Mouse (Mus musculus) MEL (cell line): ENCODE results near the gene Smim15. TPM values are rescaled to one million over a fixed set of nuclear protein-coding genes. Genes with fewer than 3 reads are reported as not detected.
A peak's percentile ranks its signal among the peaks of the same experiment; 100 is the strongest.

Source experiments
- DNase-seq: peaks from one replicate; pipeline ENCODE4 v3.0.0; 2011; ENCODE audit warnings: low read depth, low spot score
- H3K27ac ChIP-seq: 2 replicates; pipeline ENCODE4 v1.5.1; 2012; ENCODE audit warnings: low read depth, mild to moderate bottlenecking, control low read depth, low read length, moderate library complexity; ENCODE audit not compliant: control insufficient read depth
- H3K27me3 ChIP-seq, 2 experiments: fragments of 150-350 bp in 1 of 2; sonication (generic) in 1 of 2; 2 replicates each; pipeline ENCODE4 v1.6.1; 2012; ENCODE audit warnings: low read length in 2 of 2, mild to moderate bottlenecking in 2 of 2, improper control_type of control experiment in 1 of 2, moderate library complexity in 1 of 2; ENCODE audit not compliant: insufficient read depth in 2 of 2, control insufficient read depth in 1 of 2
- H3K36me3 ChIP-seq, 2 experiments: 2 replicates each; pipeline ENCODE4 v1.6.1; 2012 to 2014; ENCODE audit warnings: low read length in 2 of 2, improper control_type of control experiment in 1 of 2, inconsistent platforms in 1 of 2, mild to moderate bottlenecking in 1 of 2; ENCODE audit not compliant: insufficient read depth in 2 of 2, control insufficient read depth in 1 of 2
- H3K4me1 ChIP-seq, 2 experiments: fragments of 150-350 bp in 1 of 2; sonication (generic) in 1 of 2; 2 replicates each; pipeline ENCODE4 v1.6.1; 2012; ENCODE audit warnings: low read length in 2 of 2, improper control_type of control experiment in 1 of 2, mild to moderate bottlenecking in 1 of 2; ENCODE audit not compliant: insufficient read depth in 2 of 2, control insufficient read depth in 1 of 2
- H3K4me3 ChIP-seq, 2 experiments: fragments of 150-350 bp in 1 of 2; sonication (generic) in 1 of 2; 2 replicates each; pipeline ENCODE4 v1.5.1; 2012; ENCODE audit warnings: low read depth in 2 of 2, low read length in 2 of 2, mild to moderate bottlenecking in 2 of 2, moderate library complexity in 2 of 2, control low read depth in 1 of 2, improper control_type of control experiment in 1 of 2; ENCODE audit not compliant: control insufficient read depth in 1 of 2, insufficient read depth in 1 of 2
- H3K79me2 ChIP-seq: 2 replicates; pipeline ENCODE4 v1.6.1; 2012; ENCODE audit warnings: mild to moderate bottlenecking, low read length, moderate library complexity; ENCODE audit not compliant: control insufficient read depth, poor library complexity, insufficient read depth
- H3K9ac ChIP-seq: 2 replicates; pipeline ENCODE4 v1.6.1; 2012; ENCODE audit warnings: low read depth, mild to moderate bottlenecking, control low read depth, low read length, moderate library complexity; ENCODE audit not compliant: control insufficient read depth, poor library complexity, severe bottlenecking
- H3K9me3 ChIP-seq: fragments of 150-350 bp; sonication (generic); replicated peaks from 2 replicates; pipeline ENCODE4 v1.6.1; 2012; ENCODE audit warnings: mild to moderate bottlenecking, low read length, improper control_type of control experiment, moderate library complexity; ENCODE audit not compliant: insufficient read depth
- BHLHE40 ChIP-seq: IDR thresholded peaks from 2 replicates; pipeline ENCODE4 v1.6.1; 2012; ENCODE audit warnings: low read depth, mild to moderate bottlenecking, inconsistent platforms, low read length, improper control_type of control experiment, borderline replicate concordance
- CHD1 ChIP-seq: IDR thresholded peaks from 2 replicates; pipeline ENCODE4 v1.6.1; 2012; ENCODE audit warnings: low read depth, mild to moderate bottlenecking, inconsistent platforms, low read length, improper control_type of control experiment
- CTCF ChIP-seq, 3 experiments: IDR thresholded peaks in 2 of 3; conservative IDR thresholded peaks in 1 of 3; 2 replicates each; pipeline ENCODE4 v1.5.1; 2011 to 2012; ENCODE audit warnings: low read length in 3 of 3, low read depth in 2 of 3, mild to moderate bottlenecking in 2 of 3, improper control_type of control experiment in 1 of 3, inconsistent platforms in 1 of 3, mixed read lengths in 1 of 3, moderate library complexity in 1 of 3; ENCODE audit not compliant: control insufficient read depth in 1 of 3, insufficient read depth in 1 of 3, poor library complexity in 1 of 3, severe bottlenecking in 1 of 3
- E2F4 ChIP-seq: IDR thresholded peaks from 2 replicates; pipeline ENCODE4 v1.6.1; 2011; ENCODE audit warnings: low read depth, low read length, improper control_type of control experiment, borderline replicate concordance
- EP300 ChIP-seq, 2 experiments: IDR thresholded peaks; 2 replicates each; pipeline ENCODE4 v1.6.1; 2011; ENCODE audit warnings: improper control_type of control experiment in 2 of 2, low read length in 2 of 2, low read depth in 1 of 2, mild to moderate bottlenecking in 1 of 2
- ETS1 ChIP-seq: IDR thresholded peaks from 2 replicates; pipeline ENCODE4 v1.6.1; 2012; ENCODE audit warnings: low read depth, mild to moderate bottlenecking, inconsistent platforms, low read length, improper control_type of control experiment, moderate library complexity
- GABPA ChIP-seq: IDR thresholded peaks from 2 replicates; pipeline ENCODE4 v1.6.1; 2012; ENCODE audit warnings: low read depth, mild to moderate bottlenecking, inconsistent platforms, low read length, improper control_type of control experiment, moderate library complexity
- GATA1 ChIP-seq: IDR thresholded peaks from 2 replicates; pipeline ENCODE4 v1.6.1; 2011; ENCODE audit warnings: low read depth, low read length, improper control_type of control experiment
- HCFC1 ChIP-seq: IDR thresholded peaks from 2 replicates; pipeline ENCODE4 v1.6.1; 2012; ENCODE audit warnings: low read depth, mild to moderate bottlenecking, inconsistent platforms, low read length, improper control_type of control experiment, moderate library complexity
- JUND ChIP-seq: IDR thresholded peaks from 2 replicates; pipeline ENCODE4 v1.6.1; 2011; ENCODE audit warnings: low read depth, mild to moderate bottlenecking, improper control_type of control experiment, low read length
- KAT2A ChIP-seq: conservative IDR thresholded peaks from 2 replicates; pipeline ENCODE4 v1.6.1; 2012; ENCODE audit warnings: low read depth, low read length, improper control_type of control experiment, inconsistent platforms
- MAFK ChIP-seq: IDR thresholded peaks from 2 replicates; pipeline ENCODE4 v1.6.1; 2011; ENCODE audit warnings: low read depth, mild to moderate bottlenecking, low read length, improper control_type of control experiment, borderline replicate concordance
- MAX ChIP-seq: IDR thresholded peaks from 2 replicates; pipeline ENCODE4 v1.6.1; 2011; ENCODE audit warnings: low read length, improper control_type of control experiment
- MAZ ChIP-seq: IDR thresholded peaks from 2 replicates; pipeline ENCODE4 v1.6.1; 2012; ENCODE audit warnings: low read depth, mild to moderate bottlenecking, inconsistent platforms, low read length, improper control_type of control experiment
- MEF2A ChIP-seq: IDR thresholded peaks from 2 replicates; pipeline ENCODE4 v1.6.1; 2014; ENCODE audit warnings: low read depth, mild to moderate bottlenecking, inconsistent platforms, low read length, improper control_type of control experiment; ENCODE audit not compliant: poor library complexity, insufficient replicate concordance, severe bottlenecking; ENCODE audit errors: extremely low read depth
- MYB ChIP-seq: IDR thresholded peaks from 2 replicates; pipeline ENCODE4 v1.6.1; 2011; ENCODE audit warnings: mild to moderate bottlenecking, low read depth, low read length, improper control_type of control experiment
- MYC ChIP-seq: IDR thresholded peaks from 2 replicates; pipeline ENCODE4 v1.6.1; 2011; ENCODE audit warnings: low read depth, mild to moderate bottlenecking, low read length, improper control_type of control experiment, moderate library complexity
- POLR2AphosphoS2 ChIP-seq: IDR thresholded peaks from 2 replicates; pipeline ENCODE4 v1.6.1; 2011; ENCODE audit warnings: low read length, improper control_type of control experiment
- RAD21 ChIP-seq: IDR thresholded peaks from 2 replicates; pipeline ENCODE4 v1.6.1; 2011; ENCODE audit warnings: mild to moderate bottlenecking, low read depth, low read length, improper control_type of control experiment
- RCOR1 ChIP-seq: IDR thresholded peaks from 2 replicates; pipeline ENCODE4 v1.6.1; 2012; ENCODE audit warnings: low read depth, mild to moderate bottlenecking, inconsistent platforms, low read length, improper control_type of control experiment
- SIN3A ChIP-seq: IDR thresholded peaks from 2 replicates; pipeline ENCODE4 v1.6.1; 2012; ENCODE audit warnings: low read length, improper control_type of control experiment, inconsistent platforms
- SMC3 ChIP-seq: IDR thresholded peaks from 2 replicates; pipeline ENCODE4 v1.6.1; 2011; ENCODE audit warnings: low read depth, low read length, improper control_type of control experiment
- TAL1 ChIP-seq: IDR thresholded peaks from 2 replicates; pipeline ENCODE4 v1.6.1; 2012; ENCODE audit warnings: mild to moderate bottlenecking, inconsistent platforms, low read length, moderate library complexity, mixed read lengths
- TBP ChIP-seq: IDR thresholded peaks from 2 replicates; pipeline ENCODE4 v1.8.0; 2011; ENCODE audit warnings: low read depth, low read length, improper control_type of control experiment
- USF2 ChIP-seq, 2 experiments: IDR thresholded peaks; 2 replicates each; pipeline ENCODE4 v1.6.1; 2011 to 2012; ENCODE audit warnings: improper control_type of control experiment in 2 of 2, low read length in 2 of 2, borderline replicate concordance in 1 of 2, inconsistent platforms in 1 of 2, low read depth in 1 of 2, mild to moderate bottlenecking in 1 of 2; ENCODE audit not compliant: insufficient read depth in 1 of 2
- ZKSCAN1 ChIP-seq: IDR thresholded peaks from 2 replicates; pipeline ENCODE4 v1.6.1; 2012; ENCODE audit warnings: low read depth, mild to moderate bottlenecking, inconsistent platforms, low read length, improper control_type of control experiment, moderate library complexity
- ZNF384 ChIP-seq: IDR thresholded peaks from 2 replicates; pipeline ENCODE4 v1.6.1; 2012; ENCODE audit warnings: low read depth, mild to moderate bottlenecking, inconsistent platforms, low read length, improper control_type of control experiment
- polyA plus RNA-seq, 2 experiments: library from polyadenylated mRNA; stranded (reverse) in 1 of 2; unstranded in 1 of 2; fragments of >175 nt in 1 of 2; fragments of >200 nt in 1 of 2; gene quantifications; 2 replicates each; pipeline versions ENCODE4 v1.2.1 to v1.2.4; 2012; ENCODE audit warnings: low replicate concordance in 2 of 2, low read depth in 1 of 2; ENCODE audit not compliant: insufficient read length in 2 of 2, insufficient read depth in 1 of 2, missing spikeins in 1 of 2
- total RNA-seq: library from RNA; depleted of rRNA; stranded (reverse); fragments of 300-350 nt; gene quantifications from 2 replicates; pipeline ENCODE4 v1.2.3, GENCODE M21; 2012

The Smim15 gene
- total and polyA plus RNA-seq, 3 experiments: 73.4 to 122 TPM; not detected in 1

DNA sequence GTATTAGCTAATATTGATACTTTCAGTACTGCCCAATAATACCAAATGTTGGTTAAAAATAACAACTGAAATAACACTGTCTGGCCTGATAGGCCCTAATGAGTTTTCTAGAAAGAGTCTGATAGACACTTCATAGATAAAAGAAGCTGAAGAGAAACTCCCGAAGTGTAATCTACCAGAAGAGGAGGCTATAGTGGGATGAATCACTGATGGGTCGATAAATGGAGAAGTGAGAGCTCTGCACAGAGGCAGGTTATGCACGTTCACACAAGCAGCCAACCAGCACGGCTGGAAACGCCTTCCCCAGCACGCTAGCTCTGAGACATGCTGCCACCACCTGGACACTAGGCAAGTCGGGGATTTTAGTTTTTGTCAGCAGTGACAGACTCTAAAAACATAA, 2.9 kb upstream of the Smim15 start (continued):
- TF ChIP-seq MAFK (peak; percentile 74), JUND (peak; percentile 97), MAX (peak; percentile 63; the same call in 1 of the 2 replicates), BHLHE40 (peak; percentile 91), HCFC1 (peak; percentile 57; the same call in 1 of the 2 replicates), GATA1 (peak; percentile 100), SMC3 (peak; percentile 84), EP300 (IDR thresholded peaks at IDR 0.05; ENCODE audit: low read depth in 1 of 2, low read length in 2 of 2) (peak; percentile 96 to 99), KAT2A (no peak), MYB (peak; percentile 47; the same call in 1 of the 2 replicates), ZKSCAN1 (no peak), TAL1 (peak; percentile 52)

DNA sequence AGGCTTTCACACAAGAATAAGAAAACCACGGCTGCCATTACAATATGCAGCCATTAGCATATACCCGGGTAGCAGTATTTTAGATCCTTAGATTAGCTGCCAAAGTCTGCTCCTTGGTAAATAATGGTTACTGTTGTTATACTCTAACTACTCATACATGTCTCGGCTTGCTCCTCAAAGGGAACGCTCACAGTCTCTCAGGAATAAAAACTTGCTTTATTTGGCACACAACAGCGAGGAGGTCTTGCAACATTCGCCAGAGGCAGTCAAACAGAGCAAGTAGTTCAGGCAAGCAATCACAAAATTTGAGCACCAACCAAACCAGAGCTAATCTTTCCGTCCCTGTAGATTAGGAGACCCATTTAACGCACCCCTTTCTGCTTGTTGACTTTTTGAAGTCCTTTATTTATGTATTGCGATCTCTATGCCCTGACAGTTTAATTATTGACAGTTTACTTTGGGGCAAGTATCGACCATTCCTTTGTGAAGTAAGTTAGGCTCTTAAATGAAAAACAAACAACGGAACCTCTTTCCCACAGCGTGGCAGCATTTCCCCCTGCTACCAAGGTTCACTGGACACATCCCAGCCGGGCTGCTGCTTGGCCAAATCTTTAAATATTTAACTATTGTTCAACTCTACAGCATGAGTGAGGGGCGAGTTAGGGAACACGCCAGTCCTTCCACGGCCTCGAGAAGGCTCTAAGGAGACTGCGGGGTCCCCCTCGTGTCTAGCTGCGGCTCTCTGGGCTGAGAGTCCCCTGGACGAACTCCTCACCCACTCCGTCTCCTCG, 620 bp upstream of the Smim15 start:
- Histone ChIP-seq H3K36me3 (peaks cover 5 to 60% of the 10 kb centered on the region in 2 experiments; a peak in 3 of 4 replicates), H3K9ac (peak overlapping the region; percentile 94)
- TF ChIP-seq CTCF (IDR thresholded peaks at IDR 0.05 in 2 of 3, conservative IDR thresholded peaks at IDR 0.05 in 1 of 3; ENCODE audit: control insufficient read depth in 1 of 3, insufficient read depth in 1 of 3, low read depth in 2 of 3, low read length in 3 of 3, poor library complexity in 1 of 3, severe bottlenecking in 1 of 3): peak in 1 of 3 experiments; percentile 17; a peak in 1 of 6 replicates
- TF ChIP-seq JUND: no peak
- no peak; the same call in 1 of the 2 replicates for TF ChIP-seq TBP
- no peak for TF ChIP-seq HCFC1
- TF ChIP-seq SMC3: 0 out of 2 replicates have a peak, but pooled peaks have one; percentile 19
- TF ChIP-seq ZNF384: no peak
- peak; percentile 9 for TF ChIP-seq RAD21
- TF ChIP-seq POLR2AphosphoS2: no peak
- no peak for TF ChIP-seq USF2 (IDR thresholded peaks at IDR 0.05; ENCODE audit: borderline replicate concordance in 1 of 2, insufficient read depth in 1 of 2, low read depth in 1 of 2, low read length in 2 of 2)
- TF ChIP-seq EP300 (IDR thresholded peaks at IDR 0.05; ENCODE audit: low read depth in 1 of 2, low read length in 2 of 2): no peak
- TF ChIP-seq ZKSCAN1: no peak
- peak; percentile 44; the same call in 1 of the 2 replicates for TF ChIP-seq GABPA
- peak; percentile 70; the same call in 1 of the 2 replicates for TF ChIP-seq RCOR1
- peak; percentile 70; the same call in 1 of the 2 replicates for TF ChIP-seq MYC
- no peak for TF ChIP-seq MEF2A
- no peak for TF ChIP-seq MAZ
- no peak for TF ChIP-seq E2F4
- TF ChIP-seq MAFK: no peak
- TF ChIP-seq BHLHE40: no peak
- TF ChIP-seq ETS1: no peak; the same call in 1 of the 2 replicates
- TF ChIP-seq CHD1: no peak; the same call in none of the 2 replicates
- TF ChIP-seq MAX: peak; percentile 66; the same call in 1 of the 2 replicates
- peak; percentile 49 for TF ChIP-seq GATA1
- TF ChIP-seq SIN3A: 0 out of 2 replicates have a peak, but pooled peaks have one; percentile 16
- TF ChIP-seq, all 39 proteins: peak for 9
- Histone ChIP-seq H3K27me3 (no peaks in the 10 kb centered on the region), H3K79me2 (peaks cover 24% of the 10 kb centered on the region), H3K27ac (peak overlapping the region; percentile 56), H3K9me3 (no peaks in the 10 kb centered on the region), H3K4me3 (peak overlapping the region; percentile 87 to 97), H3K4me1 (peaks cover 25 to 44% of the 10 kb centered on the region in 2 experiments)
- peak; percentile 77 for DNase-seq
